Mouse (Mus musculus) kidney, embryonic 14.5 days (tissue): ENCODE results near the gene Pank1. TPM values are rescaled to one million over a fixed set of nuclear protein-coding genes. Genes with fewer than 3 reads are reported as not detected.

Experiments
- microRNA counts: library from miRNA; unstranded; fragments of <30 nt; microRNA quantifications from one replicate; lab custom pipeline; 2017
- microRNA-seq: library from miRNA; unstranded; fragments of <30 nt; microRNA quantifications from one replicate; pipeline ENCODE4, GENCODE M21; 2016
- polyA plus RNA-seq: library from polyadenylated mRNA; unstranded; fragments of >200 nt; fragmentation: Nextera tagmentation; extraction: Ambion mirVana; gene quantifications from 2 replicates; pipeline ENCODE4 v1.2.1, GENCODE M21; 2014

Gene Pank1
- polyA plus RNA-seq, 1 experiment from 2014 or later, result 10.7 TPM

MicroRNAs within 50 kb of the gene (microRNA counts, 519-probe panel; counts per million panel counts)
- 5,627 counts per million, percentile 55 among the panel's probes with 10 or more counts for microRNA mmu-miR-107 (lab: Ali Mortazavi, UCI)

Small RNAs within 50 kb of the gene (microRNA-seq; reads per million reads assigned to microRNA genes)
- 1,315 reads per million, percentile 80 among the genes with 10 or more reads in this experiment for gene Mir107

Other genes with a start within 250 kb of the Pank1 start
- gene Ifit1bl2, start 238.7 kb downstream of the Pank1 start, polyA plus RNA-seq, result 0.11 and 0.16 TPM in 2 replicates
- gene Ifit1, start 238.6 kb downstream of the Pank1 start, polyA plus RNA-seq, result 0.16 and 0.35 TPM in 2 replicates
- 2.7 and 7.4 TPM in 2 replicates for gene Slc16a12, start 132.2 kb downstream of the Pank1 start, polyA plus RNA-seq
- 70.1 and 86.2 TPM in 2 replicates for gene Kif20b, start 42.9 kb upstream of the Pank1 start, polyA plus RNA-seq